Mouse (Mus musculus) heart, embryonic 11.5 days (tissue): ENCODE results near the gene Krt13. TPM values are rescaled to one million over a fixed set of nuclear protein-coding genes. Genes with fewer than 3 reads are reported as not detected.
A peak's percentile ranks its signal among the peaks of the same experiment; 100 is the strongest.

ENCODE experiments used
- ATAC-seq: fragments of 200-750 bp; cut with Nextera tagmentation; replicated peaks from 2 replicates; pipeline ENCODE4 v1.8.0; 2017; ENCODE audit warnings: moderate library complexity; ENCODE audit not compliant: insufficient number of reproducible peaks, low FRiP score, low TSS enrichment
- H3K27ac ChIP-seq: fragments of 300-500 bp; sonication (generic); 2 replicates; pipeline ENCODE4 v1.5.1; 2014; ENCODE audit warnings: mild to moderate bottlenecking, low read depth, low read length
- H3K27me3 ChIP-seq: fragments of 300-500 bp; sonication (generic); 2 replicates; pipeline ENCODE4 v1.6.1; 2014; ENCODE audit warnings: mild to moderate bottlenecking, low read length, mixed read lengths; ENCODE audit not compliant: control insufficient read depth, insufficient read depth
- H3K36me3 ChIP-seq: fragments of 300-500 bp; sonication (generic); 2 replicates; pipeline ENCODE4 v1.6.1; 2014; ENCODE audit warnings: mild to moderate bottlenecking, low read length, moderate library complexity, mixed read lengths; ENCODE audit not compliant: control insufficient read depth, insufficient read depth
- H3K4me1 ChIP-seq: fragments of 300-500 bp; sonication (generic); 2 replicates; pipeline ENCODE4 v1.6.1; 2014; ENCODE audit warnings: low read length; ENCODE audit not compliant: control insufficient read depth, insufficient read depth
- H3K4me2 ChIP-seq: fragments of 300-500 bp; sonication (generic); 2 replicates; pipeline ENCODE4 v1.6.1; 2014; ENCODE audit warnings: mild to moderate bottlenecking, moderate library complexity
- H3K4me3 ChIP-seq: fragments of 300-500 bp; sonication (generic); 2 replicates; pipeline ENCODE4 v1.5.1; 2014; ENCODE audit warnings: low read depth, low read length
- H3K9ac ChIP-seq: fragments of 300-500 bp; sonication (generic); 2 replicates; pipeline ENCODE4 v1.6.1; 2014; ENCODE audit warnings: mild to moderate bottlenecking, low read depth, low read length, moderate library complexity
- H3K9me3 ChIP-seq: fragments of 300-500 bp; sonication (generic); replicated peaks from 2 replicates; pipeline ENCODE4 v1.6.1; 2016; ENCODE audit warnings: low read length; ENCODE audit not compliant: control insufficient read depth
- WGBS: fragments of 180-500 bp; shearing (Covaris S2); extraction: QIAGEN DNeasy Blood & Tissue Kit; methylation state at CpG from one replicate; pipeline ENCODE4 v1.1.7; 2014; ENCODE audit not compliant: insufficient replicate concordance; 5-methylcytosine and 5-hydroxymethylcytosine counted together
- polyA plus RNA-seq: library from polyadenylated mRNA; unstranded; fragments of >200 nt; fragmentation: Nextera tagmentation; extraction: Ambion mirVana; gene quantifications from 2 replicates; pipeline ENCODE4 v1.2.1, GENCODE M21; 2014

Krt13 gene
- polyA plus RNA-seq = not detected in 2 replicates

DNA sequence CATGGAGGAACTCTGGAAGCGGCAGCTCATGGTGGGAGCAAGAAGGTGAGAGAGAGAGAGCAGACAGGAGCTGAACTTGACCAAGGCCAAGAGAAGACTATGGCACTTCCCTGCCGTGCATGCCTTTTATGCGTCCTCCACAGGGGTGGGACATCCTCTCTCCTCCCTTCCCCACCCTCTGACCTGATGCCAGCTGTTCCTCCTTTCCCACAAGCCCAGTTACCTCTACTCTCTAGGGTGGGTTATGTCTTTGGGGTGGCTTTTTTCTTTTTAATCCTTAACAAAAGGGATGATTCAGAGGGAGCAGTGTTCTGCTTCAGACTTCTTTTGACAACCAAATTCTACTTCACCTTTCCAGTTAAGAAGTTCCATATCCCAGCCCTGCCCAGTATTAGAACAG is at the start of gene Krt13:
Gene Krt13 (minus strand): TSS at position 101 of the 400 bp plus-strand sequence.
- no peak for ATAC-seq
- no peak within 1 kb of the TSS for H3K4me2 ChIP-seq
- H3K27ac ChIP-seq = no peak within 1 kb of the TSS
- H3K4me3 ChIP-seq = no peak within 1 kb of the TSS
- no peak within 1 kb of the TSS for H3K9ac ChIP-seq
- 0 out of 2 replicates have a peak, but pooled peaks cover 2% of the 10 kb centered on the region for H3K27me3 ChIP-seq
- H3K9me3 ChIP-seq = no peaks in the 10 kb centered on the region
- H3K4me1 ChIP-seq = peaks cover 5% of the 10 kb centered on the region; the same call in 1 of the 2 replicates
- 71% methylated on average over 3 of the region's 3 CpGs for WGBS
- no peaks in the 10 kb centered on the region for H3K36me3 ChIP-seq

GRCm38 (mm10) chr11:100168765-100169762 is 47.7 kb upstream of the Krt13 start:
- 0 out of 2 replicates have a peak, but pooled peaks have one; percentile 20 for ATAC-seq
- Histone ChIP-seq H3K4me3 (no peak overlapping the region), H3K36me3 (no peaks in the 10 kb centered on the region), H3K4me2 (no peak overlapping the region), H3K9ac (no peak overlapping the region), H3K27ac (no peak overlapping the region), H3K27me3 (no peaks in the 10 kb centered on the region), H3K4me1 (peaks cover 11% of the 10 kb centered on the region), H3K9me3 (no peaks in the 10 kb centered on the region)
- WGBS = 27% methylated on average over 14 of the region's 14 CpGs

GRCm38 (mm10) chr11:100168071-100168470 is 46.7 kb upstream of the Krt13 start:
- no peak overlapping the region for H3K27ac ChIP-seq
- H3K36me3 ChIP-seq = no peaks in the 10 kb centered on the region
- peaks cover 11% of the 10 kb centered on the region for H3K4me1 ChIP-seq
- H3K9me3 ChIP-seq = no peaks in the 10 kb centered on the region
- no peaks in the 10 kb centered on the region for H3K27me3 ChIP-seq
- 66% methylated on average over 8 of the region's 8 CpGs for WGBS
- no peak overlapping the region for H3K4me2 ChIP-seq
- no peak overlapping the region for H3K9ac ChIP-seq
- peak; percentile 51; the same call in 1 of the 2 replicates for ATAC-seq
- no peak overlapping the region for H3K4me3 ChIP-seq

- peaks cover 11% of the 10 kb centered on the region for H3K4me1 ChIP-seq
- no peaks in the 10 kb centered on the region for H3K27me3 ChIP-seq
- no peak overlapping the region for H3K4me3 ChIP-seq
- no peaks in the 10 kb centered on the region for H3K9me3 ChIP-seq
- H3K9ac ChIP-seq = no peak overlapping the region
- H3K4me2 ChIP-seq = no peak overlapping the region
- H3K36me3 ChIP-seq = no peaks in the 10 kb centered on the region
- H3K27ac ChIP-seq = no peak overlapping the region
- WGBS = 44% methylated on average over 7 of the region's 7 CpGs
- no peak for ATAC-seq
Observed at GRCm38 (mm10) chr11:100164392-100164791, 43.0 kb upstream of the Krt13 start.

GRCm38 (mm10) chr11:100157908-100158477 is 36.6 kb upstream of the Krt13 start:
- Histone ChIP-seq H3K4me1 (0 out of 2 replicates have a peak, but pooled peaks cover 2% of the 10 kb centered on the region), H3K27me3 (no peaks in the 10 kb centered on the region), H3K4me3 (no peak overlapping the region), H3K27ac (no peak overlapping the region), H3K9ac (no peak overlapping the region), H3K36me3 (no peaks in the 10 kb centered on the region), H3K4me2 (no peak overlapping the region), H3K9me3 (no peaks in the 10 kb centered on the region)
- WGBS = 74% methylated on average over 6 of the region's 6 CpGs
- ATAC-seq = no peak

GRCm38 (mm10) chr11:100157331-100157730 is 36.0 kb upstream of the Krt13 start:
- Histone ChIP-seq H3K4me3 (no peak overlapping the region), H3K9ac (no peak overlapping the region), H3K4me2 (no peak overlapping the region), H3K27me3 (no peaks in the 10 kb centered on the region), H3K4me1 (0 out of 2 replicates have a peak, but pooled peaks cover 2% of the 10 kb centered on the region), H3K9me3 (no peaks in the 10 kb centered on the region), H3K36me3 (no peaks in the 10 kb centered on the region), H3K27ac (no peak overlapping the region)
- 62% methylated on average over 3 of the region's 3 CpGs for WGBS
- ATAC-seq = no peak

DNA sequence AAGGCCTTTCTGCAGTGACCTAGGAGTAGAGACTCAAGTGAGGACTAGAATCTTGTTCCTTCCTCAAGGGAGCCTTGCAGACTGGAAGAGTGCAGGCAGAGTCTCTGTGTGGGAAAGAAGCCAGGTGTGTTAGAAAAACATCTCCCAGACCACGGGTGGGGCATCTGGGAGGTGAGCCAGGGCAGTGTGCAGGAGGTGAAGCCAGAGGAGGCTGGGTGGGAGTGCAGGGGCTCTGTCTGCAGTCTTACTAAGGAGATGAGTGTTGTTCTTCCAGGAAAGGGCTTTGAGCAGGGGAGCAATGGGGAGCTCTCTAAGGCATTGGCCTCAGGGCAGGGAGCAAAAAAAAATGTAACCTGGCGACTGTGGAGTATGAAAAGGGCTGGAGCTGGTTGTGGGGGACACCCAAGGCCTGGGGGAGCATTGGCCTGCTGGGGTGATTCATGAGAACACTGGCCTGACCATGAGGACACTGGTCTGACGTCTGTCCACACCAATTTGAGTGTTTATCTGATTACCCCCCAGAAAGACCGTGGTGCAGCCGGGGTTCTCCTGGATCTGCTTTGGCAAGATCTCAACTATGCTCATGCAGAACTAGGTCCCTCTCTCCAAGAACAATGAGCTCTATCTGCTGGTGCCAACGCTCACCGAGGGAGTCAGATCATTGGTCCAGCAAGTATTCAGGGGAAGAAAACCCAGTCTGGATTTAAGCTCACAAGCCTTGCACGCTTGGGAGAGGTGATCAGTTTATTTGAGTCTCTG is 34.3 kb upstream of the Krt13 start:
- H3K27ac ChIP-seq = no peak overlapping the region

More for the DNA sequence above, 34.3 kb upstream of the Krt13 start:
- 0 out of 2 replicates have a peak, but pooled peaks cover 2% of the 10 kb centered on the region for H3K4me1 ChIP-seq
- no peaks in the 10 kb centered on the region for H3K27me3 ChIP-seq
- no peak overlapping the region for H3K9ac ChIP-seq
- no peak overlapping the region for H3K4me3 ChIP-seq
- WGBS = 57% methylated on average over 8 of the region's 8 CpGs
- H3K36me3 ChIP-seq = no peaks in the 10 kb centered on the region
- no peak overlapping the region for H3K4me2 ChIP-seq
- no peak for ATAC-seq
- no peaks in the 10 kb centered on the region for H3K9me3 ChIP-seq
